Mouse (Mus musculus) activated CD4-positive, CD25-positive, alpha-beta regulatory T cell, adult 4 months (primary cell): Measurements from ENCODE around the gene Gemin2. TPM values are rescaled to one million over a fixed set of nuclear protein-coding genes. Genes with fewer than 3 reads are reported as not detected.
"Not testable (repeated sequence)": the region's sequence is repeated elsewhere in the genome, so short reads cannot be mapped to it uniquely, and the experiment has no call there.

Experiments
- ATAC-seq: one replicate; pipeline ENCODE4 v1.8.0; 2017
- polyA plus RNA-seq, 2 experiments: library from polyadenylated mRNA; unstranded; fragments of 100-300 nt; shearing (Covaris generic); gene quantifications; one replicate each; pipeline ENCODE4 v1.2.1; 2017

Gene Gemin2
- polyA plus RNA-seq = 10 to 100 TPM; 34.5 to 35.6 TPM

- ATAC-seq = peak; percentile 66
Measured at GRCm38 (mm10) chr12:59013234-59013633, at the start of gene Gemin2. TSS of gene Gemin2 (plus strand) at chr12:59013393.

GRCm38 (mm10) chr12:58964583-58964982, 48.6 kb upstream of the Gemin2 start:
- no peak for ATAC-seq

GRCm38 (mm10) chr12:58976966-58977365, 36.2 kb upstream of the Gemin2 start:
- ATAC-seq = no peak

GRCm38 (mm10) chr12:58981178-58981661, 32.0 kb upstream of the Gemin2 start:
- not testable (repeated sequence) for ATAC-seq

GRCm38 (mm10) chr12:58985766-58986165, 27.4 kb upstream of the Gemin2 start:
- ATAC-seq = no peak

- ATAC-seq = peak; percentile 4
Measured at GRCm38 (mm10) chr12:59010482-59010881, 2.7 kb upstream of the Gemin2 start.

GRCm38 (mm10) chr12:59011275-59011843, 1.8 kb upstream of the Gemin2 start:
- ATAC-seq = no peak

GRCm38 (mm10) chr12:59011844-59012709, 1.1 kb upstream of the Gemin2 start, which contains the start of gene Sec23a:
TSS of gene Sec23a (minus strand) at chr12:59012017.
- peak; percentile 75 for ATAC-seq

GRCm38 (mm10) chr12:59012710-59013091, 492 bp upstream of the Gemin2 start:
- ATAC-seq = no peak

- ATAC-seq = no peak
Measured at GRCm38 (mm10) chr12:59017970-59018369, 4.8 kb downstream of the Gemin2 start.

- ATAC-seq = no peak
Measured at GRCm38 (mm10) chr12:59019891-59020290, 6.7 kb downstream of the Gemin2 start.

- peak; percentile 99 for ATAC-seq
Measured at GRCm38 (mm10) chr12:59021306-59021705, 8.1 kb downstream of the Gemin2 start.

GRCm38 (mm10) chr12:59032101-59032500, 18.9 kb downstream of the Gemin2 start:
- ATAC-seq = peak; percentile 46

- ATAC-seq = no peak
Measured at GRCm38 (mm10) chr12:59039162-59039970, 26.2 kb downstream of the Gemin2 start.

- peak; percentile 36 for ATAC-seq
Measured at GRCm38 (mm10) chr12:59039971-59040844, 27.0 kb downstream of the Gemin2 start.

GRCm38 (mm10) chr12:59040851-59041250, 27.7 kb downstream of the Gemin2 start:
- no peak for ATAC-seq

- no peak for ATAC-seq
Measured at GRCm38 (mm10) chr12:59052470-59052869, 39.3 kb downstream of the Gemin2 start.

GRCm38 (mm10) chr12:59053166-59053565, 40.0 kb downstream of the Gemin2 start:
- ATAC-seq = no peak

GRCm38 (mm10) chr12:59053976-59054375, 40.8 kb downstream of the Gemin2 start:
- ATAC-seq = no peak

GRCm38 (mm10) chr12:59055196-59055850, 42.1 kb downstream of the Gemin2 start:
- ATAC-seq = peak; percentile 90

- ATAC-seq = no peak
Measured at GRCm38 (mm10) chr12:59056222-59056621, 43.0 kb downstream of the Gemin2 start.
